Mouse (Mus musculus) E14TG2a.4 (cell line): ENCODE results near the gene Inpp5a.

Source experiments
- CTCF ChIP-seq: conservative IDR thresholded peaks from 2 replicates; pipeline ENCODE4 v1.5.1; 2014; ENCODE audit warnings: low read length
- NANOG ChIP-seq: IDR thresholded peaks from 2 replicates; pipeline ENCODE4 v1.6.1; 2014; ENCODE audit warnings: borderline replicate concordance, low read length, mixed read lengths

GRCm38 (mm10) chr7:139504064-139504463 is 115.2 kb downstream of the Inpp5a start:
- TF ChIP-seq CTCF (no peak), NANOG (no peak)
